Mouse (Mus musculus): ENCODE results near the gene H1f0.
"Not testable (repeated sequence)": the region's sequence is repeated elsewhere in the genome, so short reads cannot be mapped to it uniquely, and the experiment has no call there.

The H1f0 gene

GRCm38 (mm10) chr15:79005581-79005980 is 22.7 kb upstream of the H1f0 start:
- no peak for DNase-seq (ENCODE audit: low spot score)

GRCm38 (mm10) chr15:79006638-79007037 is 21.6 kb upstream of the H1f0 start:
- DNase-seq (ENCODE audit: low spot score) = no peak

- no peak for DNase-seq (ENCODE audit: low spot score)
These were observed 21.2 kb upstream of the H1f0 start for GRCm38 (mm10) chr15:79007059-79007458.

- DNase-seq (ENCODE audit: low spot score) = not testable (repeated sequence)
These were observed 20.4 kb upstream of the H1f0 start for GRCm38 (mm10) chr15:79007836-79008235.

- DNase-seq (ENCODE audit: low spot score) = no peak
These were observed 18.5 kb upstream of the H1f0 start for GRCm38 (mm10) chr15:79009734-79010133.

GRCm38 (mm10) chr15:79011550-79011949 is 16.7 kb upstream of the H1f0 start:
- no peak for DNase-seq (ENCODE audit: low spot score)

GRCm38 (mm10) chr15:79013382-79013781 is 14.9 kb upstream of the H1f0 start:
- DNase-seq (ENCODE audit: low spot score) = no peak

- DNase-seq (ENCODE audit: low spot score) = no peak
These were observed 10.1 kb upstream of the H1f0 start for GRCm38 (mm10) chr15:79018191-79018590.

- DNase-seq (ENCODE audit: low spot score) = no peak
These were observed 9.4 kb upstream of the H1f0 start for GRCm38 (mm10) chr15:79018886-79019285.

GRCm38 (mm10) chr15:79022671-79023230 is 5.5 kb upstream of the H1f0 start:
- no peak for DNase-seq (ENCODE audit: low spot score)

GRCm38 (mm10) chr15:79023366-79023765 is 4.9 kb upstream of the H1f0 start:
- no peak for DNase-seq (ENCODE audit: low spot score)

- DNase-seq (ENCODE audit: low spot score) = peak; percentile 57
These were observed 2.5 kb upstream of the H1f0 start for GRCm38 (mm10) chr15:79025687-79026308.

- peak; percentile 88 for DNase-seq (ENCODE audit: low spot score)
These were observed 1.5 kb upstream of the H1f0 start for GRCm38 (mm10) chr15:79026511-79027290.

- DNase-seq (ENCODE audit: low spot score) = peak; percentile 81
These were observed 702 bp upstream of the H1f0 start for GRCm38 (mm10) chr15:79027291-79028205.

- DNase-seq (ENCODE audit: low spot score) = no peak
These were observed 704 bp downstream of the H1f0 start for GRCm38 (mm10) chr15:79028823-79029484.

GRCm38 (mm10) chr15:79029519-79030241 is 1.4 kb downstream of the H1f0 start:
- DNase-seq (ENCODE audit: low spot score) = no peak

- peak; percentile 86 for DNase-seq (ENCODE audit: low spot score)
These were observed 2.5 kb downstream of the H1f0 start for GRCm38 (mm10) chr15:79030551-79031435.

GRCm38 (mm10) chr15:79031908-79032307 is 3.7 kb downstream of the H1f0 start:
- DNase-seq (ENCODE audit: low spot score) = not testable (repeated sequence)

- DNase-seq (ENCODE audit: low spot score) = no peak
These were observed 9.7 kb downstream of the H1f0 start for GRCm38 (mm10) chr15:79037913-79038328.

GRCm38 (mm10) chr15:79038331-79038730 is 10.1 kb downstream of the H1f0 start:
- DNase-seq (ENCODE audit: low spot score) = no peak

Measured in testis, postnatal 14 days (tissue).